Mouse (Mus musculus): ENCODE results near the gene Runx1.

Gene Runx1

GRCm38 (mm10) chr16:92741342-92741741 is 84.6 kb downstream of the Runx1 start:
- no peak for DNase-seq

- no peak for DNase-seq
These were observed 85.4 kb downstream of the Runx1 start for GRCm38 (mm10) chr16:92740541-92740940.

GRCm38 (mm10) chr16:92739997-92740396 is 86.0 kb downstream of the Runx1 start:
- no peak for DNase-seq

GRCm38 (mm10) chr16:92739071-92739793 is 86.7 kb downstream of the Runx1 start:
- no peak for DNase-seq

- DNase-seq, result no peak
These were observed 87.4 kb downstream of the Runx1 start for GRCm38 (mm10) chr16:92738476-92739010.

GRCm38 (mm10) chr16:92726870-92727269 is 99.1 kb downstream of the Runx1 start:
- no peak for DNase-seq

- DNase-seq, result no peak
These were observed 101.4 kb downstream of the Runx1 start for GRCm38 (mm10) chr16:92724526-92724925.

GRCm38 (mm10) chr16:92720678-92721077 is 105.3 kb downstream of the Runx1 start:
- DNase-seq, result no peak

GRCm38 (mm10) chr16:92719725-92720124 is 106.2 kb downstream of the Runx1 start:
- DNase-seq, result no peak

GRCm38 (mm10) chr16:92715599-92716483 is 110.1 kb downstream of the Runx1 start:
- no peak for DNase-seq

GRCm38 (mm10) chr16:92710161-92710560 is 115.8 kb downstream of the Runx1 start:
- no peak for DNase-seq

- DNase-seq, result no peak
These were observed 117.2 kb downstream of the Runx1 start for GRCm38 (mm10) chr16:92708718-92709117.

GRCm38 (mm10) chr16:92707712-92708111 is 118.2 kb downstream of the Runx1 start:
- DNase-seq, result no peak

GRCm38 (mm10) chr16:92707146-92707545 is 118.8 kb downstream of the Runx1 start:
- no peak for DNase-seq

GRCm38 (mm10) chr16:92705564-92706458 is 120.1 kb downstream of the Runx1 start:
- no peak for DNase-seq

GRCm38 (mm10) chr16:92703850-92704249 is 122.1 kb downstream of the Runx1 start:
- no peak for DNase-seq

GRCm38 (mm10) chr16:92699531-92700397 is 126.2 kb downstream of the Runx1 start:
- DNase-seq, result no peak

GRCm38 (mm10) chr16:92698612-92698998 is 127.3 kb downstream of the Runx1 start:
- DNase-seq, result peak; percentile 69

- DNase-seq, result no peak
These were observed 128.0 kb downstream of the Runx1 start for GRCm38 (mm10) chr16:92697737-92698611.

- peak; percentile 80 for DNase-seq
These were observed 128.7 kb downstream of the Runx1 start for GRCm38 (mm10) chr16:92697227-92697736.

Data from kidney, adult 11 months (tissue).